18 mouse cellular contexts compared by ENCODE assay signal in the genomic region with DNA sequence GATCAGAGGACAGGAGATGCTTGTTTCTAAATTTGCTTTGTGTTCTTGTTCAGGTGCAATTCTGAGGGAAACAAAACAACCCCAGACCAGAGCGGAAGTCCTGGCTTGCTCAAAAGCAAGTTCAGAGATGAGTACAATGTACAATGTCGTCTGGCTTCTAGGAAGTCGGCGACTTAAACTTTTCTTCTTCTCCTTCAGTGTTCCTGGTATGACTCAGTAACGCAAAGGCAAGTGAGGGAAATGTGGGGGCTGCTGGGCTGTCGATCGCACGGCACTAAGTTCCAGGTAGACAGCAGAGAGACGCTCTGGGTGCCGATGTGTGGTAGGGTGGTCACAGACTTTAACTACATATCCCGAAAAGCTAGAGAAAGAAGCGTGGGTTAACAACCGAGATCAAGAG. TPM values are rescaled to one million over a fixed set of nuclear protein-coding genes. Genes with fewer than 3 reads are reported as not detected.
"Had no signal": no experiment of that assay in that cellular context is flagged by ENCODE, and none has a peak within 500 bp of the region (broad histone marks: within the 10 kb centered on the region; RNA-seq: fewer than 3 reads in every experiment).

No protein-coding gene starts in this region.

- H3K36me3 ChIP-seq: kidney, embryonic 15.5 days; limb, embryonic 15.5 days; liver, embryonic 12.5 days; midbrain, embryonic 10.5 days; midbrain, embryonic 15.5 days; neural tube, embryonic 13.5 days had no signal

- ATAC-seq: liver, embryonic 12.5 days; midbrain, embryonic 15.5 days had no signal

- DNase-seq: kidney, postnatal 14 days; lung, embryonic 14.5 days; lung, postnatal 10 days; right cerebral cortex, postnatal 25 days; spleen, adult 18-20 months; thymus, adult 18-20 months; thymus, postnatal 14 days had no signal

- H3K4me3 ChIP-seq: kidney, embryonic 15.5 days; left cerebral cortex, adult 2 months; limb, embryonic 15.5 days; liver, embryonic 12.5 days; midbrain, embryonic 10.5 days; midbrain, embryonic 15.5 days; neural tube, embryonic 13.5 days had no signal

- H3K9ac ChIP-seq: kidney, embryonic 15.5 days; limb, embryonic 15.5 days; liver, embryonic 12.5 days; lung, embryonic 14.5 days; neural tube, embryonic 13.5 days had no signal

- H3K9me3 ChIP-seq: kidney, embryonic 15.5 days; limb, embryonic 15.5 days; liver, embryonic 12.5 days; midbrain, embryonic 10.5 days; midbrain, embryonic 15.5 days; neural tube, embryonic 13.5 days had no signal

- H3K4me2 ChIP-seq: kidney, embryonic 15.5 days; limb, embryonic 15.5 days; liver, embryonic 12.5 days; lung, embryonic 14.5 days; midbrain, embryonic 15.5 days; neural tube, embryonic 13.5 days had no signal

- H3K27ac ChIP-seq: kidney, embryonic 15.5 days; left cerebral cortex, adult 2 months; limb, embryonic 15.5 days; liver, embryonic 12.5 days; midbrain, embryonic 10.5 days; neural tube, embryonic 13.5 days had no signal

RNA-seq across cellular contexts. Expression of gene Gucy2e, which starts 31.3 kb away (rescaled TPM):
- total RNA-seq: monocyte, adult 5-6 weeks had no signal
- polyA plus RNA-seq: large intestine, adult 2 months; limb, embryonic 11.5 days; liver, embryonic 12.5 days; liver, embryonic 16.5 days; lung, embryonic 14.5 days had no signal
